10 mouse cellular contexts compared by ENCODE assay signal in genomic region chr8:26353476-26353875, GRCm38 (mm10).
DNase-seq lines count a peak whose midpoint lies in the region; ATAC-seq and TF ChIP-seq lines count a peak whose summit lies in the region.
"Had no signal": no experiment of that assay in that cellular context is flagged by ENCODE, and none has a peak within 500 bp of the region (broad histone marks: within the 10 kb centered on the region; RNA-seq: fewer than 3 reads in every experiment).

No protein-coding gene starts in this region.

- H3K36me3 ChIP-seq in intestine, embryonic 15.5 days: no peaks in the 10 kb centered on the region
- H3K36me3 ChIP-seq in limb, embryonic 14.5 days (ENCODE audit: control insufficient read depth, insufficient read depth, low read length): no peaks in the 10 kb centered on the region

- no peak overlapping the region for H3K4me3 ChIP-seq in intestine, embryonic 15.5 days (replicated peaks)
- no peak overlapping the region for H3K4me3 ChIP-seq in limb, embryonic 14.5 days (replicated peaks; ENCODE audit: low read length)

- H3K4me2 ChIP-seq in intestine, embryonic 15.5 days (replicated peaks): no peak overlapping the region
- no peak overlapping the region for H3K4me2 ChIP-seq in limb, embryonic 14.5 days (replicated peaks; ENCODE audit: low read depth, low read length, severe bottlenecking)

- H3K27me3 ChIP-seq in intestine, embryonic 15.5 days (replicated peaks): no peaks in the 10 kb centered on the region
- no peaks in the 10 kb centered on the region for H3K27me3 ChIP-seq in limb, embryonic 14.5 days (ENCODE audit: control insufficient read depth, insufficient read depth, low read length)

- H3K4me1 ChIP-seq in intestine, embryonic 15.5 days (replicated peaks): 0 out of 2 replicates have a peak, but pooled peaks cover 13% of the 10 kb centered on the region
- peaks cover 40% of the 10 kb centered on the region for H3K4me1 ChIP-seq in limb, embryonic 14.5 days (ENCODE audit: control insufficient read depth, insufficient read depth, low read length)

- WGBS in intestine, embryonic 15.5 days: 50% methylated on average over 3 of the region's 3 CpGs
- 66% methylated on average over 3 of the region's 3 CpGs for WGBS in limb, embryonic 14.5 days

- no peak overlapping the region for H3K9ac ChIP-seq in intestine, embryonic 15.5 days
- H3K9ac ChIP-seq in limb, embryonic 14.5 days (ENCODE audit: low read depth, low read length, severe bottlenecking): no peak overlapping the region

- TF ChIP-seq POLR2A in limb, embryonic 14.5 days (IDR thresholded peaks at IDR 0.05; ENCODE audit: borderline replicate concordance, extremely low read depth, insufficient read depth, insufficient read length): no peak

- H3K27ac ChIP-seq in intestine, embryonic 15.5 days: peak overlapping the region; percentile 93
- H3K27ac ChIP-seq in limb, embryonic 14.5 days (replicated peaks; ENCODE audit: low read depth, low read length): peak overlapping the region; percentile 40; the same call in 1 of the 2 replicates
- H3K27ac ChIP-seq: macrophage had no signal

- no peaks in the 10 kb centered on the region for H3K9me3 ChIP-seq in intestine, embryonic 15.5 days
- no peaks in the 10 kb centered on the region for H3K9me3 ChIP-seq in limb, embryonic 14.5 days (ENCODE audit: control insufficient read depth, low read length)

- no peak for ATAC-seq in intestine, embryonic 15.5 days
- ATAC-seq in limb, embryonic 14.5 days (ENCODE audit: low FRiP score, low read depth): no peak

- peak; percentile 10 to 29 for DNase-seq in urinary bladder, postnatal 36 days (ENCODE audit: low spot score in 2 of 2)
- DNase-seq in urinary bladder, postnatal 14 days (ENCODE audit: low spot score): no peak
- DNase-seq in limb, embryonic 14.5 days (ENCODE audit: low spot score): peak; percentile 2
- DNase-seq in spleen, postnatal 4 days (ENCODE audit: low spot score in 2 of 2): no peak
- DNase-seq in adrenal gland, adult 18-20 months (ENCODE audit: low spot score in 2 of 2): no peak
- no peak for DNase-seq in cerebellum, adult 18-20 months
- no peak for DNase-seq in thymus, postnatal 0 days (ENCODE audit: low spot score)
- DNase-seq: cerebellum, postnatal 14 days had no signal

Comparison
In these comparisons a context has a peak if more than half of its experiments do, and no peak if none do; other contexts are left out.
1. DNase-seq: peak in urinary bladder, postnatal 36 days (2 of 2) and limb, embryonic 14.5 days (single experiment); none in urinary bladder, postnatal 14 days (single experiment), spleen, postnatal 4 days (0 of 2), adrenal gland, adult 18-20 months (0 of 2), cerebellum, adult 18-20 months (0 of 2) and thymus, postnatal 0 days (single experiment).